Mouse (Mus musculus) liver, embryonic 11.5 days (tissue): Measurements from ENCODE around the gene Rnase12. TPM values are rescaled to one million over a fixed set of nuclear protein-coding genes. Genes with fewer than 3 reads are reported as not detected.
A peak's percentile ranks its signal among the peaks of the same experiment; 100 is the strongest.

ENCODE experiments used
- ATAC-seq: fragments of 200-750 bp; cut with Nextera tagmentation; replicated peaks from 2 replicates; pipeline ENCODE4 v1.8.0; 2017; ENCODE audit warnings: moderate number of reproducible peaks, mild to moderate bottlenecking, moderate TSS enrichment, moderate library complexity; ENCODE audit not compliant: low FRiP score
- DNase-seq: peaks from one replicate; pipeline ENCODE4 v3.0.0-alpha.2; 2017; ENCODE audit warnings: low spot score
- H3K27ac ChIP-seq: fragments of 300-500 bp; sonication (generic); 2 replicates; pipeline ENCODE4 v1.5.1; 2014; ENCODE audit warnings: mild to moderate bottlenecking, low read depth, low read length, control low read depth
- H3K27me3 ChIP-seq: fragments of 300-500 bp; sonication (generic); replicated peaks from 2 replicates; pipeline ENCODE4 v1.6.1; 2014; ENCODE audit warnings: low read length, mixed read lengths; ENCODE audit not compliant: control insufficient read depth, insufficient read depth
- H3K36me3 ChIP-seq: fragments of 300-500 bp; sonication (generic); 2 replicates; pipeline ENCODE4 v1.6.1; 2014; ENCODE audit warnings: mild to moderate bottlenecking, low read length, moderate library complexity, mixed read lengths; ENCODE audit not compliant: control insufficient read depth, insufficient read depth
- H3K4me1 ChIP-seq: fragments of 300-500 bp; sonication (generic); replicated peaks from 2 replicates; pipeline ENCODE4 v1.6.1; 2014; ENCODE audit warnings: low read length, mixed read lengths; ENCODE audit not compliant: control insufficient read depth, insufficient read depth
- H3K4me2 ChIP-seq: fragments of 300-500 bp; sonication (generic); 2 replicates; pipeline ENCODE4 v1.6.1; 2014; ENCODE audit warnings: mild to moderate bottlenecking, control low read depth, moderate library complexity
- H3K4me3 ChIP-seq: fragments of 300-500 bp; sonication (generic); 2 replicates; pipeline ENCODE4 v1.5.1; 2014; ENCODE audit warnings: low read depth, low read length, control low read depth
- H3K9ac ChIP-seq: fragments of 300-500 bp; sonication (generic); 2 replicates; pipeline ENCODE4 v1.6.1; 2014; ENCODE audit warnings: low read depth, low read length, control low read depth
- H3K9me3 ChIP-seq: fragments of 300-500 bp; sonication (generic); 2 replicates; pipeline ENCODE4 v1.6.1; 2016; ENCODE audit warnings: low read length, inconsistent platforms, mixed read lengths; ENCODE audit not compliant: control insufficient read depth
- WGBS: fragments of 180-500 bp; shearing (Covaris S2); extraction: QIAGEN DNeasy Blood & Tissue Kit; methylation state at CpG from one replicate; pipeline ENCODE4 v1.1.7; 2014; 5-methylcytosine and 5-hydroxymethylcytosine counted together
- polyA plus RNA-seq: library from polyadenylated mRNA; unstranded; fragments of >200 nt; fragmentation: Nextera tagmentation; extraction: Ambion mirVana; gene quantifications from 2 replicates; pipeline ENCODE4 v1.2.1, GENCODE M21; 2014

The Rnase12 gene
- polyA plus RNA-seq, 1 experiment from 2014 or later: 1.4 TPM

DNA sequence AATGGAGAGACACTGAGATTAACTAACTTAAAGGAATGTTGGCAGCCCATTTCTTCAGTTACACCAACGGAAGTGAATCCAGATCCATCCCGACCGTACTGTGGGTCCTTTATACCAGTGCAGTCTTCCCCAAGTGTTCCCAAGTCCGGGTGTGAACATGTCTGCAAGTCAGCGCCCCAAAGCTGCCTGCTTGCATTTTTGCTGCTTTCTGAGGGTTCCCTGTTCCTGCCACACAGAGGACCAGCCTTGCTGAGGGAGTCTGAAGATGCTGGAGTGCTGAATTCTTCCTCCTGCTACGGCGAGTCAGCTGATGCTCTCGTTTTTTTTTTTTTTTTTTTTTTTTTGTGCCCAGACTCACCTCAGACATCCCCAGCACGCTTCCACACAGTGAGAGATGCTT lies 37.5 kb upstream of the Rnase12 start:
- H3K4me1 ChIP-seq: no peaks in the 10 kb centered on the region
- no peaks in the 10 kb centered on the region for H3K36me3 ChIP-seq
- no peak for DNase-seq
- H3K27ac ChIP-seq: no peak overlapping the region
- no peak for ATAC-seq
- 66% methylated on average over 9 of the region's 9 CpGs for WGBS
- H3K4me3 ChIP-seq: no peak overlapping the region
- H3K27me3 ChIP-seq: no peaks in the 10 kb centered on the region
- no peaks in the 10 kb centered on the region for H3K9me3 ChIP-seq
- H3K4me2 ChIP-seq: no peak overlapping the region
- H3K9ac ChIP-seq: no peak overlapping the region

DNA sequence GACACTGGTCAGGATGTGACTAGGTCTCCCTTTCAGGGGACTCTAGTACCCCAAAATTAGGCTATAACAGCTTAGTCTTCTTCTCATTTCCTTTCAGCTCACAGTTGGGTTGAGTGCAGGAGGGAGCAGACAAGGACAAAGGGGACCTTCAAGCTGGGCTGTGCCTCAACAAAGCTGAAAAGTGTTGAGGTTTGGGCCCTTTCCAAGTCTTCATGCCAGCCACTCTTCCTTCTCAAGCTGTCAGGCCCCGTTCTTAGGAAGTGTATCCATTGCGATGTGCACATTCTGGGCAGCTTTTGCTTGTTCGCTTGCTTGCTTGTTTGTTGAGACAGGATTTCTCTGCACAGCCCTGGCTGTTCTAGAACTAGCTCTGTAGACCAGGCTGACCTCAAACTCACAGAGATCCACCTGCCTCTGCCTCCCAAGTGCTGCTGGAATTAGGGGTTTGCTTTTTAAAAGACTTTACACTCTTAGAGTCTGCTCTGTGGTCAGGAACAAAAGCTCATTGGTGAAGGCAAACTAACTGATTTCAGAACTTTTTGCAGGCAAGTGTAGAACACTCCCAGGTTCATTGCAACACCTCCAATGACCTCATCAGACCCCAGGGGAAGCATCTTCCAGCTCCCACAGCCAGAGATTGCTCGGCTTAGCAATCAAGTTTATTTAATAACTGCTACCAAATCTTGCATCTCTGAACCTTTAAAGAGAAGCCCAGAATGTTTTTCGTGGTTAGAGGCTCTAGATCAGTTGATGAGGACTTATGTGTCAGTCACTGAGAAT lies 36.8 kb upstream of the Rnase12 start:
- Histone ChIP-seq H3K9ac (no peak overlapping the region), H3K4me2 (no peak overlapping the region), H3K4me3 (no peak overlapping the region), H3K9me3 (no peaks in the 10 kb centered on the region), H3K36me3 (no peaks in the 10 kb centered on the region), H3K27me3 (no peaks in the 10 kb centered on the region), H3K4me1 (no peaks in the 10 kb centered on the region), H3K27ac (no peak overlapping the region)
- DNase-seq (no peak), ATAC-seq (no peak)
- WGBS: 73% methylated on average over 5 of the region's 5 CpGs

DNA sequence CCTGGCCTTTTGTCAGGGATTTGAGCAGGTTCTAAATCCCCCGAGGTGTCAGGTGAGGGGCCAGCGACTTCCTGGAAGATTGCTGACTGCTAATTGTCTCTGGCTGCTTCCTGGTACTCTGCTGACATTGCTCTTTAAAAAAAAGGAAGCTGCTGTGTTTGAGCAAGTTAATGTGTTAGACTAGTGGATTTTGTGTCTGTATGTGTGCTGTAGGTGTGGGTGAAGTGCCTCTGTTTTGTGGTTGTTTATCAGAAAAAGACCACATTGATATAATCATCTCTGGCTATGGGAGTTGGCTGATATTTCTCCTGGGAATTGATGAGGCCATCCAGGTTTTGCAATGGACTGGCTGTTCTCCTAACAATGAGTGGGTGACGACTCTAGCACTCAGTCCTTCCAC lies 36.0 kb upstream of the Rnase12 start:
- Histone ChIP-seq H3K4me2 (no peak overlapping the region), H3K9ac (no peak overlapping the region), H3K4me3 (no peak overlapping the region), H3K9me3 (no peaks in the 10 kb centered on the region), H3K36me3 (no peaks in the 10 kb centered on the region), H3K4me1 (no peaks in the 10 kb centered on the region), H3K27ac (no peak overlapping the region), H3K27me3 (no peaks in the 10 kb centered on the region)
- 29% methylated on average over 3 of the region's 3 CpGs for WGBS
- ATAC-seq (no peak), DNase-seq (no peak)

- DNase-seq (no peak), ATAC-seq (no peak)
- 52% methylated on average over 8 of the region's 8 CpGs for WGBS
- no peak overlapping the region for H3K9ac ChIP-seq
- H3K36me3 ChIP-seq: no peaks in the 10 kb centered on the region
- no peak overlapping the region for H3K27ac ChIP-seq
- no peak overlapping the region for H3K4me3 ChIP-seq
- H3K4me2 ChIP-seq: peak overlapping the region; percentile 77
- no peaks in the 10 kb centered on the region for H3K4me1 ChIP-seq
- H3K9me3 ChIP-seq: no peaks in the 10 kb centered on the region
- no peaks in the 10 kb centered on the region for H3K27me3 ChIP-seq
Measured at GRCm38 (mm10) chr14:51092073-51092620, 34.7 kb upstream of the Rnase12 start.

- no peaks in the 10 kb centered on the region for H3K9me3 ChIP-seq
- H3K4me2 ChIP-seq: peak within 1 kb of the TSS; percentile 77
- H3K27me3 ChIP-seq: no peaks in the 10 kb centered on the region
- peak within 1 kb of the TSS; percentile 67 for H3K9ac ChIP-seq
- H3K4me1 ChIP-seq: no peaks in the 10 kb centered on the region
- peak within 1 kb of the TSS; percentile 76 for H3K4me3 ChIP-seq
- ATAC-seq: no peak
- WGBS: 8% methylated on average over 33 of the region's 33 CpGs
- peak; percentile 49 for DNase-seq
- peak within 1 kb of the TSS; percentile 67 for H3K27ac ChIP-seq
- H3K36me3 ChIP-seq: no peaks in the 10 kb centered on the region
Measured at GRCm38 (mm10) chr14:51090921-51091900, 33.8 kb upstream of the Rnase12 start, which contains the start of the genes Rnase4 and Ang. Rnase4 (plus strand) TSS chr14:51091077. Ang (plus strand) TSS chr14:51091150.

- H3K9ac ChIP-seq: peak overlapping the region; percentile 67
- DNase-seq: peak; percentile 84
- no peaks in the 10 kb centered on the region for H3K36me3 ChIP-seq
- H3K9me3 ChIP-seq: no peaks in the 10 kb centered on the region
- peak; percentile 21 for ATAC-seq
- peak overlapping the region; percentile 67 for H3K27ac ChIP-seq
- no peaks in the 10 kb centered on the region for H3K4me1 ChIP-seq
- peak overlapping the region; percentile 77 for H3K4me2 ChIP-seq
- H3K27me3 ChIP-seq: no peaks in the 10 kb centered on the region
- under 1% methylated on average over 27 of the region's 27 CpGs for WGBS
- peak overlapping the region; percentile 76 for H3K4me3 ChIP-seq
Measured at GRCm38 (mm10) chr14:51090077-51090781, 32.8 kb upstream of the Rnase12 start.

DNA sequence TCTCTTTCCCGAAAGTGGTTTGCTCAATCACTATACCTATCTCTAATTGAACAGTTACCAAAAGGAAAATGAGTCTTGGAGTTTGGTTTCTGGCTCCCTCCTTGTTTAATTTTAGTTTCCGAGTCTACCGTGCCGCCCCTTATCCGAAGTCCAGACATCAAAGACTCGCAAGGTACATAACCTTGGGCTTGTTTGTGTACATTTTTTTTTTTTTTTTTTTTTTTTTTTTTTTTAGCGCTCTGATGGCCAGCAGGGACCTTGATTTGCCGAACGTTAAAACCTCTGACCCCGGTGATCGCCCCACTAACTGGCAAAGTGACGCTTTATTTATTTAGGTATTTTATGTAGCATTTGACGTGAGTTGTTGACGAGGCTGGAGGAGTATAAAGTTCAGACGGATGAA lies 32.2 kb upstream of the Rnase12 start:
- Histone ChIP-seq H3K4me2 (peak overlapping the region; percentile 77), H3K27me3 (no peaks in the 10 kb centered on the region), H3K9ac (peak overlapping the region; percentile 67), H3K36me3 (no peaks in the 10 kb centered on the region), H3K9me3 (no peaks in the 10 kb centered on the region), H3K4me1 (no peaks in the 10 kb centered on the region), H3K27ac (peak overlapping the region; percentile 67), H3K4me3 (peak overlapping the region; percentile 76)
- DNase-seq (no peak), ATAC-seq (no peak)
- WGBS: 0% methylated on average over 15 of the region's 15 CpGs
